Mouse (Mus musculus) WW6 (cell line): ENCODE measurements around the gene Olfr944.

Experiments used
- DNase-seq: peaks from one replicate; pipeline ENCODE4 v3.0.0-alpha.2; 2013; ENCODE audit warnings: low read depth, low spot score

Gene Olfr944

GRCm38 (mm10) chr9:39201620-39202019 lies at the start of gene Olfr944:
Gene Olfr944 (plus strand): TSS chr9:39201920.
- no peak for DNase-seq

DNA sequence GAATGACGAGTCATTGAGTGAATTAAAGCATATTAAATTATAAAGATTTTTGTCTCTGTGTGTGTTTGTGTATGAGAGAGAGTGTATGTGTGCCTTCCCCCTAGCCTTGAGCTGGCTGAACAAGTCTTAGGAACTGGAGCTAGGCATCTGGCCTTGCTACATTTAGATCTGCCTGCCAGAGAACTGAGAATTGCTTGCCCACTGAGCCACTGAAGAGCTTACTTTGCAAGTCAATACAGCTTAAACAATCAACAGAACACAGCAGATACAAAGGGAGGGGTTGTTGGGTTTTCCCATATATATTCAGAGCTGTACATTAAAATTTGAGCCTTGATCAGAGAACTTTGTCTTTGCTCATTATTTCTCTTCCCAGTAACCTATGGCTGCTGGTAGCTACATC lies 49.3 kb upstream of the Olfr944 start:
- no peak for DNase-seq

DNA sequence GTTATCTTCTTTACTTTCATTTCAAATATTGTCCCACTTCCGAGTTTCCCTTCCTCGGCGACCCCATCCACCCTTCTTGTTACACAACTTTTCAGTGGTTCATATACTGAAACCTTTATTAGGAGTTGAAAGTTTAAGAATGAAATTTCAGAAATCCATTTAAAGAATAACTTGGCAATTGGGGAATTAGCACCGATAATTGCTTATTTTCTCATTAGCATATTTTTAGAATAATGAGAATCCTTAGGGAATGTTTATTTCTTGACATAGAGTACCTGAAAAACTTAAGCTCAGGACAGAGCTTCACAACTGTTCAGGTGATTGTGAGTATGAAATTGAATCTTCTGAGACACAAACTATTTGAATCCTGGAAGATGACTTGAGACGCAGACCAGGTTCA lies 35.7 kb upstream of the Olfr944 start, which contains the start of gene Olfr943:
Gene Olfr943 (plus strand): TSS at position 301 of the 400 bp plus-strand sequence.
- DNase-seq = no peak

GRCm38 (mm10) chr9:39249894-39250293 lies 48.2 kb downstream of the Olfr944 start, which contains the start of gene Olfr1537:
Gene Olfr1537 (minus strand): TSS chr9:39249994.
- no peak for DNase-seq
